Mouse (Mus musculus) retina, postnatal 7 days (tissue): ENCODE results near the gene Zfp420.

Experiments used
- DNase-seq: peaks from one replicate; pipeline ENCODE4 v3.0.0-alpha.2; 2012; ENCODE audit warnings: low read depth, low spot score

Gene Zfp420

DNA sequence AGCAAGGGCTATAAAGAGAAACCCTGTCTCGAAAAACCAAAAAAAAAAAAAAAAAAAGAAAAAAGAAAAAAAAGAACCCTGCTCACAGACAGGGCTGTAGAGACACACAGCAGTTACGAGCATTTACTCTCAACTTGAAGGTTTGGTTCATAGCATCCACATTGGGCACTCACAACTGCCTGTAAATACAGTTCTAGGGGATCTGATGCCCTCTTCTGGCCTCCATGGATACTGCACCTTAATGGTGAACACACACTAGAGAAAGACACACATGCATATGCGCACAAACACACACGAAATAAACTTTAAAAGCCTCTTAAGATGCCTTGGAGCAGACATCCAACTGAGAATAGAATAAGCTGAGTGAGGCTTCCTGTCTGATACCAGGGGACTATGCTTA, 38.6 kb downstream of the Zfp420 start:
- no peak for DNase-seq

DNA sequence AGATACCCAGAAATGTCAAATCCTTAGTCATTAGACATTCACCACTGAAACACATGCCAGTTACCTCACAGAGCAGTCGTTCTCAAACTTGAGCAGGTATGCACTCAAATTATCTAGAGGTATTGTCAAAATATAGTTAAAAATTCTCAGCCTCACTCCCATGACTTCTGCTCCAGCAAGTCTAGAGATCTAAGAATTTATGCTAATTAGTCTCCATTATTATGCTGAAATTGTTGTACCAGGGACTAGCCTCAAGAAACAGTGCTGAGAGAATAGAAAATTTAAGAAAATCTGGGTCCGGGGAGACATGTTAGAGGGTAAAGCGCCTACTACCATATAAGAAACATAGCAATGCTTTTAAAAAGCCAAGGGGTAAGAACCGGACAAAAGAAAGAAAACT, 44.3 kb downstream of the Zfp420 start:
- no peak for DNase-seq

DNA sequence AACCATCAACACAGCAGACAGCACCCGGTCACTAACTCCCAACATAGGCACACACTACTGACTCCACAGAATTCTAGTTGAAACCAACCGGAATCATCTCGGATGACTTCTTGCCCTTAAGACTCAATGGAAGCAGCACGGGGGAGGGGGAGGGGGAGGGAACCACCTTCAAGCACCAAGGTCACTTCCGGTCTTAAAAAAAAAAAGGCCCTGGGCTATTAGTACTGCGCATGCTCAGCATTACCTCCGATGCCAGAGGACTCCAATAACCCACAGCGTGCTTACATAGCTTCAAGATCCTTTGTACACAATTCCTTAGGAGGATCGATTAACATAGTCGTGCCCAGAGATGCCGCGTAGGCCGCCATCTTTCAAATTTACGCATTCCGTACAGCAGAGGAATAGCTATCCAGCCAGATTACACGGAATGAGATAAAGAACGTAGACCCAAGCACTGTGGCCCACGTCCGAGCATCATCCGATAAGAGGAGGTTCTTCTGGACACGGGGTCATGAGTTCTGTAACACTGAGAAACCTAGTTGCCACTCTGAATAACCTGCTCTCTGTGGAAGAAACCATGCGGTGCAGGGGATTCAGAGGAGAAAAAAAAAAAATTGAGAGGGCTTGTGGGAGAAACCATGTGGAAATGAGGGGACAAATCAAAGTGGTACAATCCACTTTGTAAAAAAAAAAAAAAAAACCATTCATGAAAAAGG, 46.3 kb downstream of the Zfp420 start, which contains the start of gene Zfp27:
TSS of gene Zfp27 (minus strand) at position 607 of the 716 bp plus-strand sequence.
- DNase-seq = peak; percentile 90

DNA sequence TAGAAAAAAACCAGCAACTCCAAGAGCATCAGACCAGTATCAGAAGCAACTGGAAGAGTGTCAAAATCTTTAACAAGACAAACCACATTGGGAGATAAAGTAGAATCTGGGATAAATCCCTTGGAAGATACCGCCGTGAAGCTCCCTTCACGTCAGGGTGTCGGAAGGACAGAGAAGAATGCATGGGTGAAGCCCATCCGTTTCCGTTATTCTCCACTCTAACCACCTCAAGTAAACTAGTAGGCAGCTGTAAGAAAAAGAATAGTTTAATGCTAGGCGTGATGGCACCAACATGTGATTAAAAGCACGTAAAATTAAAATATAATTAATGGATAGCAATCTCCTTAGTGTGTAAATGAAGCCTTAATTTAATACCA, 46.9 kb downstream of the Zfp420 start:
- no peak for DNase-seq

DNA sequence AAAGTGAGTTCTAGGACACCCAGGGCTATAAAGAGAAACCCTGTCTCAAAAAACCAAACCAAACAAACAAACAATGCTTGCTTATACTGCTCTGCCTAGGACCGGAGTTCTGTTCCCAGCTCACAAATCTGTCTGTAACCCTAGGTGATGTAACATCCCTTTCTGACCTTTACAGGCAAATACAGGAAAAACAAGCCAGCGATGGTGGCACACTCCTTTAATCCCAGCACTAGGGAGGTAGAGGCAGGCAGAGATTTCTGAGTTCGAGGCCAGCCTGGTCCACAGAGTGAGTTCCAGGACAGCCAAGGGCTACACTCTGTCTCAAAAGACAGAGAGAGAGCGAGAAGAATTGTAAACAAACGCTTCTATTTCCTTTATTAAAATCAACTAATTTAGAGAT, 47.4 kb downstream of the Zfp420 start:
- no peak for DNase-seq

DNA sequence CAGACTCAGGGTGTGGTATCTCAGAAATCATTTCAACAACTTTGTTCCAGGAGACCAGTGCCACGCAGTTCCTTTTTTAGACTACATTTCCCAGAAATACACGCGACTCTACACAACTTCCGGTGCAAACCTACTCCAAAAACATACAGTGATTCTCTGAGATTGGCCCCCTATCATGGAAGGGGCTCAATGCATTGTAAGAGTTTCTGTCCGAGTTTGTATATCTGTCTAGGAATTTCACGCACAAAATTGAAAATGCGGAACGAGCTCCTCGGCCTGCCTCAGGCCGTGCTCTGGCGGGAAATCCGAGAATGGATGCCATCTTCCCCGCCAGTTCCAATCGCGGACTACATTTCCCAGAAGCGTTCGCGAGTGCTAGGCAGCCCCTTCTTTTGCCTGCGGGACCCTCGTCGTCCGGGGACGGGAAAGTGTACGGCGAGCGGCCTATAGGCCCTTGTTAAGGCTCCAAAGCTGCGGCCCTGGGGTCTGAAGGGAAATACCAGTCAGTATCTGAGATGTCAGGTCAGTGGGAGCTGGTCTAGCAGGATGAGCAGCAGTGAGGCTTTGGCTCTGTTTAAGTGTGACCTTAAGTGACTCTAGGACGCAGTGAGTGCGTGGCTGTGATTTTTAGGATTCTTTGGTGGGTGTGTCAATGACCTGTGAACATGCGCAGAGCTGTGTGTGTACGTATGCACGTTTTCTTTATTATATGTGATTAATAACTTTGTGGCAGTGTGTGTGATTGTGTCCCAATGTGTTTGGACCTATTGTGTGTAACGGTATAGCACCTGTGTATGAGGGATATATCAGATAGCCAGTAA, 48.6 kb downstream of the Zfp420 start, which contains the start of gene Zfp383:
TSS of gene Zfp383 (plus strand) at position 94 of the 821 bp plus-strand sequence.
- DNase-seq = peak; percentile 77

DNA sequence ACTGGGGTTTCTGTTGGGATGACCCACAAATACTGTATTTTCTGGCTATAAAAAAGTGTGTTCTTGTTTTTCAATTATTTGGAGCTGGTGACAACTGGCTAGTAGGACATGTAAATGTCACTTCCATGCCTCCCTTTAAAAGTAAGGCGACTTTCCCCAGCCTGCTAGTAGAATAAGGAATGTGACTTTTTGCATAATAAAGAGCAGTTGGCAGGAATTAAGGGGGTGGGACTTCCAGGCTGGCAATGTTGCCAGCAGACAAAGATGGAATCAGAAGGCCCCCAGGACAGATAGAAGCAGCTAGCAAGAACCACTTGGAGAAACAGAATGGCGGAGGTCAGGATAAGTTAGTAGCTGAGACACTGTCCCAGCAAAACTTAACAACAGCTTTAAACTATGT, 50.5 kb downstream of the Zfp420 start:
- DNase-seq = no peak

DNA sequence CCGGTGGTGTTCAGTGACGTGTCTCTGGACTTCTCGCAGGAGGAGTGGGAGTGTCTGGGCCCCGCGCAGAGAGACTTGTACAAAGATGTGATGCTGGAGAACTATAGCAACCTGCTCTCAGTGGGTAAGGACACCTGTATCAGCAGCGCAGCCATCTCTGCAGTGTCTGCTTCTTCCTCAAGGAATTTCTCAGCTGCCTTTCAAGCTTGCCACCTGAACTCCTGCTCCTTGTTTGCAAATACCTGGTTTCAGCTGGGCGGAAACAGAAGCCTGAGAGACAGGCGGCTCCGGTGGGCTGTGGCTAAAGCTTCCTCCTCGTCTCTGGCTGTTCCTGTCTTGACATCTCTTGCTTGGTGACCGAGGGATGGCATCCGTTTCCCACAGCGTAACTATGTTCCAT, 52.4 kb downstream of the Zfp420 start:
- no peak for DNase-seq

DNA sequence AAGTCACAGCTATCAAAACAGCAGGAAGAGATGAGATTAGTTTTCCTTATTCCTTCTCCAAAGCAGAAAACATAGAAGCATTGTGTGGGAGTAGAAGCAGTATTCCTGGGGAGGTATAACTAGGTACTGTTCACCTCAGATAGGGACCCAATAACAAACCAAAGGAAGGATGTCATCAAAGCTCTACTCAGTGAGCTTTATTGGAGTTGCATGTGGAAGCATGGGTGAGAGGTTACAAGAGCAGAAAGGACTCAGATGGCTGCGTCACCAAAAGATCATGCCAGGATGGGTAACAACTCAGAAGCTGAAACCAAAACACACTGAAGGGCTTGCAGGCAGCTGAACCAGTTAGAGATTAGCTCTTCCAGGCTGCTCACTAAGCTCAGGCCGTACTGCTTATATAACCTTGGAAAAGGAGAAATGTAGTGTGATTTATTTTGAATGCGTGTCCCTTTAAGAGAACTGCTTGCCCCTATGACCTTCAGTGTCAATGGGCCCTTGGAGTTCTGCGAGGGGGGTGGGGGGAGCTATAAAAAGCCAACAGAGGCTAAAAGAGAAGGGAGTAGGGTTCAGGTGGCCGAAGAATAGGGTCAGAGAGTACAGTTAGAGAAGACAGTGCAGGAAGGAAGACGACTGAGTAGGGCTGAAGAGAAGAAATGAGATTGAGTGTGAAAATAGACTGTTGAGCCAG, 57.7 kb downstream of the Zfp420 start:
- DNase-seq = no peak

DNA sequence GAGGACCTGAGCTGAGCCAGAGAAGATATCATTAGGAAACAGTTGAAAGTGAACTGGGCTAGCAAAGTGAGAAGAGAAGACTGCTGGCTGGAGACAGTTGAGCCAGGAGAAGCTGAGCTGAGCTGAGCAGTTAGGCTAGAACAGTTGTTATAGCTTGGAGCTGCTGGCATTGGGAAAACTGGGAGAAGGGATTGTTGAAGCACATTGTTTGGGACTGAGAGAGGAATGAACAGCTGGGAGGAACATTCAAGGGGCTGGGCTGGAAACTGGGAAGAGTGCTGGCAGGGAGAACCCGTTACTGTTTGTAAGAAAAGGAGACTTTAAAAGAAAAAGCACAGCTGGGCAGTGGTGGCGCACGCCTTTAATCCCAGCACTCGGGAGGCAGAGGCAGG, 58.3 kb downstream of the Zfp420 start:
- no peak for DNase-seq

DNA sequence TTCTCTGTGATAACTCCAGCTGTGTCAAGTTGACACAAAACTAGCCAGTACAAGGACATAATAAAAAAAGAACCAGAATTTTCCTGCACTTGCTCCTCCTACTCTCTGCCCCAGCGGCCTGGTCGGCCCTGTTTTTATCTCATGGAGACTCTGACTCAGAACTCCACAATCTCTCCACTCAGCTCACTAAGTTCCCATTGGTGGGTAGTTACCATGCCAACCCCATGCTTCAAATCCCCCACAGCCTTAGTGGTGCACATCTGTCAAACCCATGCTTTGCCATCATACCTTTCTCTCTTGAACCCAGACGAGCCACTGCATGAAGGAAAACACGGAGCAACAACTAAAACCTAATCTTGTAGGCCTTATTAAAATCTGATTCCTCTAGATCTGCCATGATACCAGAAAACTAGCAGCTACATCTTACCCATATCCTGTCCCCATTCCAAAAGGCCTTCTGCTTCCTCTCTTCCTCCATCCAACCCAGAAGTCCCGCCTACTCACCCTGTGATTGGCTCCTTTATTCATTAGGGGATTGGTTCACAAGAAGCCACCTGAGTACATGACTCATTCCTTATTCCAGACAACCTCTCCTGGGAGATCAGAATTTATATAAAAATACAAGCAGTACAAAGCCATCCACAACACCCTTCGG, 61.8 kb downstream of the Zfp420 start:
- no peak for DNase-seq

DNA sequence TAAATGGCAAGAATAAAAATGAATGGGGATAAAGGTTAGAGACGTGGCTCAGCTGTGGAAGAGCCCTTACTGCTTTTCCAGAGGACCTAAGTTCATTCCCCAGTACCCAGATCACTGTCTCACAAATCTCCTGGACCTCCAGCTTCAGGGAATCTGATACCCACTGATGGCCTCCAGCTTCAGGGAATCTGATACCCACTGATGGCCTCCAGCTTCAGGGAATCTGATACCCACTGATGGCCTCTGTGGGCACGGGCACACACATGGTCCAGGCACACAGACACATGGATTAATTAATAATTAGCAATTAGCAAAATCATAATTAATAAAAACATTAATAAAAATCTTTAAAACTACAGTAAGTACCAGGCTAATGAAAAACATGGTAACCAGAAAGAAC, 63.0 kb downstream of the Zfp420 start:
- no peak for DNase-seq
